In the genomic region with DNA sequence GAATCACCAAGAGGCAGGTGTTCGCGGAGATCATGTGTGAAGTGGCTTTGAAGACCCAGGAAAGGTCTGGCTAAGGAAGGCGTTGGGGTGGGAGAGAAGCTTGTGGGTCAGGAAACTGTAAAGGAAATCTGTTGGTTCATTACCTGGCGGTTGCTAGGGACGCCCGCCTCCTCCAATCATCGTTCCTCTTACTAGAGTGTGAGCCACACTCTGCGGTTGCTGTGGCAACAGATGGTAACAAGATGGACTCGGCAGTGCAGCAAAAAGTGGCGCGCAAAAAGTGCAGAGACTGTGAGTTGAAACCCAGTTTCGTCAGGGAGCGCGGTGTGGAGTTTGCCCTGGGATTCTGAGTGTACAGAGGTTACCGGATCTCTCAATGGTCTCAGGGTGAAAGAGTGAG, we compare ENCODE assay signal across 8 mouse cellular contexts. TPM values are rescaled to one million over a fixed set of nuclear protein-coding genes. Genes with fewer than 3 reads are reported as not detected.
DNase-seq lines count a peak whose midpoint lies in the region; ATAC-seq and TF ChIP-seq lines count a peak whose summit lies in the region.

A gene (plus strand): TSS at position 237 of the 400 bp plus-strand sequence.

- TF ChIP-seq POLR2A in ES-Bruce4 (IDR thresholded peaks at IDR 0.05; ENCODE audit: insufficient read depth, low read length) = no peak

- H3K27ac ChIP-seq in ES-Bruce4 (ENCODE audit: insufficient read depth, low read length) = no peak within 1 kb of the TSS
- H3K27ac ChIP-seq in embryonic facial prominence, embryonic 15.5 days (replicated peaks) = no peak within 1 kb of the TSS
- H3K27ac ChIP-seq in hindbrain, embryonic 16.5 days (ENCODE audit: low read depth, low read length) = no peak within 1 kb of the TSS
- H3K27ac ChIP-seq in lung, embryonic 16.5 days (ENCODE audit: low read length) = no peak within 1 kb of the TSS

- peak; percentile 85 for ATAC-seq in embryonic facial prominence, embryonic 15.5 days (ENCODE audit: insufficient number of reproducible peaks, low FRiP score, low TSS enrichment, low read depth)
- ATAC-seq in hindbrain, embryonic 16.5 days = peak; percentile 97
- ATAC-seq in lung, embryonic 16.5 days (ENCODE audit: low read depth) = peak; percentile 89
- ATAC-seq in erythroid progenitor cell, adult 5-6 weeks (replicated peaks; ENCODE audit: low FRiP score, poor library complexity, severe bottlenecking) = no peak

- TF ChIP-seq EP300 in ES-Bruce4 (IDR thresholded peaks at IDR 0.05; ENCODE audit: insufficient read depth, low read depth, low read length) = no peak

- peak within 1 kb of the TSS; percentile 42 for H3K9ac ChIP-seq in ES-Bruce4 (ENCODE audit: low read depth, poor library complexity, severe bottlenecking)
- H3K9ac ChIP-seq in embryonic facial prominence, embryonic 15.5 days = no peak within 1 kb of the TSS
- peak within 1 kb of the TSS; percentile 39; the same call in 1 of the 2 replicates for H3K9ac ChIP-seq in hindbrain, embryonic 16.5 days (ENCODE audit: low read depth, low read length)
- H3K9ac ChIP-seq in lung, embryonic 16.5 days (ENCODE audit: low read length) = peak within 1 kb of the TSS; percentile 34

- H3K4me2 ChIP-seq in embryonic facial prominence, embryonic 15.5 days (replicated peaks) = peak within 1 kb of the TSS; percentile 74
- peak within 1 kb of the TSS; percentile 76 for H3K4me2 ChIP-seq in hindbrain, embryonic 16.5 days (ENCODE audit: low read length)
- peak within 1 kb of the TSS; percentile 64 for H3K4me2 ChIP-seq in lung, embryonic 16.5 days (ENCODE audit: low read depth, low read length)

- H3K36me3 ChIP-seq in ES-Bruce4 (ENCODE audit: control insufficient read depth, insufficient read depth, low read length, poor library complexity, severe bottlenecking) = no peaks in the 10 kb centered on the region
- no peaks in the 10 kb centered on the region for H3K36me3 ChIP-seq in embryonic facial prominence, embryonic 15.5 days
- H3K36me3 ChIP-seq in hindbrain, embryonic 16.5 days (ENCODE audit: control insufficient read depth, insufficient read depth, low read length) = no peaks in the 10 kb centered on the region
- H3K36me3 ChIP-seq in lung, embryonic 16.5 days (ENCODE audit: control insufficient read depth, insufficient read depth, low read length) = no peaks in the 10 kb centered on the region

- no peak for TF ChIP-seq CTCF in ES-Bruce4 (IDR thresholded peaks at IDR 0.05; ENCODE audit: low read depth, low read length)

- no peaks in the 10 kb centered on the region for H3K4me1 ChIP-seq in ES-Bruce4 (ENCODE audit: control insufficient read depth, insufficient read depth, low read length)
- peaks cover 11% of the 10 kb centered on the region for H3K4me1 ChIP-seq in embryonic facial prominence, embryonic 15.5 days
- peaks cover 8% of the 10 kb centered on the region; the same call in 1 of the 2 replicates for H3K4me1 ChIP-seq in hindbrain, embryonic 16.5 days (ENCODE audit: control insufficient read depth, insufficient read depth, low read depth, low read length)
- peaks cover 5% of the 10 kb centered on the region; the same call in 1 of the 2 replicates for H3K4me1 ChIP-seq in lung, embryonic 16.5 days (replicated peaks; ENCODE audit: control insufficient read depth, insufficient read depth, low read length)

- under 1% methylated on average over 15 of the region's 15 CpGs for WGBS in embryonic facial prominence, embryonic 15.5 days
- WGBS in hindbrain, embryonic 16.5 days = under 1% methylated on average over 15 of the region's 15 CpGs
- WGBS in lung, embryonic 16.5 days = under 1% methylated on average over 15 of the region's 15 CpGs

- DNase-seq in adrenal gland, postnatal 4 days (ENCODE audit: low spot score in 2 of 2) = peak; percentile 20 to 53
- DNase-seq in layer of hippocampus, postnatal 25 days (ENCODE audit: extremely low spot score in 1 of 2, low spot score in 1 of 2) = peak; percentile 82 to 85
- DNase-seq in retina, postnatal 7 days (ENCODE audit: low read depth, low spot score) = peak; percentile 61

- H3K4me3 ChIP-seq in ES-Bruce4 (ENCODE audit: low read depth, low read length) = peak within 1 kb of the TSS; percentile 51
- H3K4me3 ChIP-seq in embryonic facial prominence, embryonic 15.5 days (replicated peaks) = peak within 1 kb of the TSS; percentile 41
- peak within 1 kb of the TSS; percentile 37 for H3K4me3 ChIP-seq in hindbrain, embryonic 16.5 days (ENCODE audit: low read length)
- peak within 1 kb of the TSS; percentile 49 for H3K4me3 ChIP-seq in lung, embryonic 16.5 days (ENCODE audit: low read length)

- H3K9me3 ChIP-seq in ES-Bruce4 (replicated peaks; ENCODE audit: control insufficient read depth, insufficient read depth, low read length, poor library complexity, severe bottlenecking) = no peaks in the 10 kb centered on the region; the same call in 1 of the 2 replicates
- H3K9me3 ChIP-seq in embryonic facial prominence, embryonic 15.5 days (replicated peaks) = no peaks in the 10 kb centered on the region
- no peaks in the 10 kb centered on the region for H3K9me3 ChIP-seq in hindbrain, embryonic 16.5 days (ENCODE audit: control insufficient read depth, low read length)
- no peaks in the 10 kb centered on the region for H3K9me3 ChIP-seq in lung, embryonic 16.5 days (ENCODE audit: control insufficient read depth, low read length)

- H3K27me3 ChIP-seq in ES-Bruce4 (ENCODE audit: control insufficient read depth, insufficient read depth, low read length, poor library complexity, severe bottlenecking) = no peaks in the 10 kb centered on the region
- H3K27me3 ChIP-seq in embryonic facial prominence, embryonic 15.5 days = no peaks in the 10 kb centered on the region
- H3K27me3 ChIP-seq in hindbrain, embryonic 16.5 days (replicated peaks; ENCODE audit: control insufficient read depth, insufficient read depth, low read length) = no peaks in the 10 kb centered on the region
- H3K27me3 ChIP-seq in lung, embryonic 16.5 days (ENCODE audit: control insufficient read depth, insufficient read depth, low read depth, low read length) = no peaks in the 10 kb centered on the region

RNA-seq across cellular contexts. Expression of the gene that starts here (rescaled TPM):
- polyA plus RNA-seq in ES-Bruce4 (2011; ENCODE audit: insufficient read depth, insufficient read length, low read depth, missing spikeins) = 0.19 and 0.46 TPM in 2 replicates
- under 1 TPM; 0.08 to 0.20 TPM for total RNA-seq in adrenal gland, postnatal 4 days (2021)
- polyA plus RNA-seq in embryonic facial prominence, embryonic 15.5 days (2015; fragmentation: Nextera tagmentation; extraction: Ambion mirVana) = 0.64 and 0.89 TPM in 2 replicates
- 0.41 and 0.60 TPM in 2 replicates for polyA plus RNA-seq in hindbrain, embryonic 16.5 days (2015; fragmentation: Nextera tagmentation; extraction: Ambion mirVana)
- total RNA-seq in layer of hippocampus, postnatal 25 days (2021) = under 1 TPM; 0.37 to 0.47 TPM
- 0.79 and 1.1 TPM in 2 replicates for polyA plus RNA-seq in lung, embryonic 16.5 days (2015; fragmentation: Nextera tagmentation; extraction: Ambion mirVana)
- not detected in 2 replicates for total RNA-seq in erythroid progenitor cell, adult 5-6 weeks (2015; ENCODE audit: low replicate concordance)
- total RNA-seq in erythroid progenitor cell, adult 5-6 weeks (2017; ENCODE audit: low replicate concordance) = not detected in 2 replicates

Comparison
In these comparisons a context has a peak if more than half of its experiments do, and no peak if none do; other contexts are left out.
1. Peak in DNase-seq in adrenal gland, postnatal 4 days; RNA of the gene not detected or under 1 TPM.
2. Peak in ATAC-seq, H3K4me3 ChIP-seq and H3K4me2 ChIP-seq in embryonic facial prominence, embryonic 15.5 days; RNA of the gene not detected or under 1 TPM.
3. Peak in ATAC-seq, H3K4me3 ChIP-seq, H3K9ac ChIP-seq and H3K4me2 ChIP-seq in hindbrain, embryonic 16.5 days; RNA of the gene not detected or under 1 TPM.
4. Peak in DNase-seq in layer of hippocampus, postnatal 25 days; RNA of the gene not detected or under 1 TPM.